Mouse (Mus musculus) MEL (cell line): ENCODE measurements around the gene Znfx1. TPM values are rescaled to one million over a fixed set of nuclear protein-coding genes. Genes with fewer than 3 reads are reported as not detected.

Source experiments
- DNase-seq: peaks from one replicate; pipeline ENCODE4 v3.0.0; 2011; ENCODE audit warnings: low read depth, low spot score
- H3K27ac ChIP-seq: 2 replicates; pipeline ENCODE4 v1.5.1; 2012; ENCODE audit warnings: low read depth, mild to moderate bottlenecking, control low read depth, low read length, moderate library complexity; ENCODE audit not compliant: control insufficient read depth
- H3K27me3 ChIP-seq, 2 experiments: fragments of 150-350 bp in 1 of 2; sonication (generic) in 1 of 2; 2 replicates each; pipeline ENCODE4 v1.6.1; 2012; ENCODE audit warnings: low read length in 2 of 2, mild to moderate bottlenecking in 2 of 2, improper control_type of control experiment in 1 of 2, moderate library complexity in 1 of 2; ENCODE audit not compliant: insufficient read depth in 2 of 2, control insufficient read depth in 1 of 2
- H3K36me3 ChIP-seq, 2 experiments: 2 replicates each; pipeline ENCODE4 v1.6.1; 2012 to 2014; ENCODE audit warnings: low read length in 2 of 2, improper control_type of control experiment in 1 of 2, inconsistent platforms in 1 of 2, mild to moderate bottlenecking in 1 of 2; ENCODE audit not compliant: insufficient read depth in 2 of 2, control insufficient read depth in 1 of 2
- H3K4me1 ChIP-seq, 2 experiments: fragments of 150-350 bp in 1 of 2; sonication (generic) in 1 of 2; 2 replicates each; pipeline ENCODE4 v1.6.1; 2012; ENCODE audit warnings: low read length in 2 of 2, improper control_type of control experiment in 1 of 2, mild to moderate bottlenecking in 1 of 2; ENCODE audit not compliant: insufficient read depth in 2 of 2, control insufficient read depth in 1 of 2
- H3K4me3 ChIP-seq, 2 experiments: fragments of 150-350 bp in 1 of 2; sonication (generic) in 1 of 2; 2 replicates each; pipeline ENCODE4 v1.5.1; 2012; ENCODE audit warnings: low read depth in 2 of 2, low read length in 2 of 2, mild to moderate bottlenecking in 2 of 2, moderate library complexity in 2 of 2, control low read depth in 1 of 2, improper control_type of control experiment in 1 of 2; ENCODE audit not compliant: control insufficient read depth in 1 of 2, insufficient read depth in 1 of 2
- H3K79me2 ChIP-seq: 2 replicates; pipeline ENCODE4 v1.6.1; 2012; ENCODE audit warnings: mild to moderate bottlenecking, low read length, moderate library complexity; ENCODE audit not compliant: control insufficient read depth, poor library complexity, insufficient read depth
- H3K9ac ChIP-seq: 2 replicates; pipeline ENCODE4 v1.6.1; 2012; ENCODE audit warnings: low read depth, mild to moderate bottlenecking, control low read depth, low read length, moderate library complexity; ENCODE audit not compliant: control insufficient read depth, poor library complexity, severe bottlenecking
- H3K9me3 ChIP-seq: fragments of 150-350 bp; sonication (generic); replicated peaks from 2 replicates; pipeline ENCODE4 v1.6.1; 2012; ENCODE audit warnings: mild to moderate bottlenecking, low read length, improper control_type of control experiment, moderate library complexity; ENCODE audit not compliant: insufficient read depth
- CHD2 ChIP-seq: IDR thresholded peaks from 2 replicates; pipeline ENCODE4 v1.6.1; 2011; ENCODE audit warnings: low read length, improper control_type of control experiment
- CTCF ChIP-seq, 3 experiments: IDR thresholded peaks in 2 of 3; conservative IDR thresholded peaks in 1 of 3; 2 replicates each; pipeline ENCODE4 v1.5.1; 2011 to 2012; ENCODE audit warnings: low read length in 3 of 3, low read depth in 2 of 3, mild to moderate bottlenecking in 2 of 3, improper control_type of control experiment in 1 of 3, inconsistent platforms in 1 of 3, mixed read lengths in 1 of 3, moderate library complexity in 1 of 3; ENCODE audit not compliant: control insufficient read depth in 1 of 3, insufficient read depth in 1 of 3, poor library complexity in 1 of 3, severe bottlenecking in 1 of 3
- E2F4 ChIP-seq: IDR thresholded peaks from 2 replicates; pipeline ENCODE4 v1.6.1; 2011; ENCODE audit warnings: low read depth, low read length, improper control_type of control experiment, borderline replicate concordance
- ELF1 ChIP-seq: IDR thresholded peaks from 2 replicates; pipeline ENCODE4 v1.6.1; 2014; ENCODE audit warnings: low read depth, mild to moderate bottlenecking, inconsistent platforms, low read length, improper control_type of control experiment, moderate library complexity
- EP300 ChIP-seq, 2 experiments: IDR thresholded peaks; 2 replicates each; pipeline ENCODE4 v1.6.1; 2011; ENCODE audit warnings: improper control_type of control experiment in 2 of 2, low read length in 2 of 2, low read depth in 1 of 2, mild to moderate bottlenecking in 1 of 2
- GABPA ChIP-seq: IDR thresholded peaks from 2 replicates; pipeline ENCODE4 v1.6.1; 2012; ENCODE audit warnings: low read depth, mild to moderate bottlenecking, inconsistent platforms, low read length, improper control_type of control experiment, moderate library complexity
- GATA1 ChIP-seq: IDR thresholded peaks from 2 replicates; pipeline ENCODE4 v1.6.1; 2011; ENCODE audit warnings: low read depth, low read length, improper control_type of control experiment
- HCFC1 ChIP-seq: IDR thresholded peaks from 2 replicates; pipeline ENCODE4 v1.6.1; 2012; ENCODE audit warnings: low read depth, mild to moderate bottlenecking, inconsistent platforms, low read length, improper control_type of control experiment, moderate library complexity
- JUND ChIP-seq: IDR thresholded peaks from 2 replicates; pipeline ENCODE4 v1.6.1; 2011; ENCODE audit warnings: low read depth, mild to moderate bottlenecking, improper control_type of control experiment, low read length
- KAT2A ChIP-seq: conservative IDR thresholded peaks from 2 replicates; pipeline ENCODE4 v1.6.1; 2012; ENCODE audit warnings: low read depth, low read length, improper control_type of control experiment, inconsistent platforms
- MAFK ChIP-seq: IDR thresholded peaks from 2 replicates; pipeline ENCODE4 v1.6.1; 2011; ENCODE audit warnings: low read depth, mild to moderate bottlenecking, low read length, improper control_type of control experiment, borderline replicate concordance
- MEF2A ChIP-seq: IDR thresholded peaks from 2 replicates; pipeline ENCODE4 v1.6.1; 2014; ENCODE audit warnings: low read depth, mild to moderate bottlenecking, inconsistent platforms, low read length, improper control_type of control experiment; ENCODE audit not compliant: poor library complexity, insufficient replicate concordance, severe bottlenecking; ENCODE audit errors: extremely low read depth
- MXI1 ChIP-seq: IDR thresholded peaks from 2 replicates; pipeline ENCODE4 v1.6.1; 2011; ENCODE audit warnings: mild to moderate bottlenecking, low read depth, low read length, improper control_type of control experiment
- NELFE ChIP-seq: IDR thresholded peaks from 2 replicates; pipeline ENCODE4 v1.6.1; 2011; ENCODE audit warnings: low read depth, low read length, improper control_type of control experiment
- POLR2A ChIP-seq, 2 experiments: IDR thresholded peaks; 2 replicates each; pipeline ENCODE4 v1.6.1; 2011 to 2012; ENCODE audit warnings: low read length in 2 of 2, mild to moderate bottlenecking in 2 of 2, control low read depth in 1 of 2, improper control_type of control experiment in 1 of 2, low read depth in 1 of 2, moderate library complexity in 1 of 2; ENCODE audit not compliant: control insufficient read depth in 1 of 2, insufficient read depth in 1 of 2, poor library complexity in 1 of 2
- POLR2AphosphoS2 ChIP-seq: IDR thresholded peaks from 2 replicates; pipeline ENCODE4 v1.6.1; 2011; ENCODE audit warnings: low read length, improper control_type of control experiment
- POLR2AphosphoS5 ChIP-seq: IDR thresholded peaks from 2 replicates; pipeline ENCODE4 v1.6.1; 2012; ENCODE audit warnings: low read depth, borderline replicate concordance, mild to moderate bottlenecking, inconsistent platforms, low read length, moderate library complexity, mixed read lengths
- TBP ChIP-seq: IDR thresholded peaks from 2 replicates; pipeline ENCODE4 v1.8.0; 2011; ENCODE audit warnings: low read depth, low read length, improper control_type of control experiment
- USF2 ChIP-seq, 2 experiments: IDR thresholded peaks; 2 replicates each; pipeline ENCODE4 v1.6.1; 2011 to 2012; ENCODE audit warnings: improper control_type of control experiment in 2 of 2, low read length in 2 of 2, borderline replicate concordance in 1 of 2, inconsistent platforms in 1 of 2, low read depth in 1 of 2, mild to moderate bottlenecking in 1 of 2; ENCODE audit not compliant: insufficient read depth in 1 of 2
- ZC3H11A ChIP-seq: IDR thresholded peaks from 2 replicates; pipeline ENCODE4 v1.6.1; 2012; ENCODE audit warnings: low read depth, mild to moderate bottlenecking, inconsistent platforms, low read length, improper control_type of control experiment
- ZKSCAN1 ChIP-seq: IDR thresholded peaks from 2 replicates; pipeline ENCODE4 v1.6.1; 2012; ENCODE audit warnings: low read depth, mild to moderate bottlenecking, inconsistent platforms, low read length, improper control_type of control experiment, moderate library complexity
- ZNF384 ChIP-seq: IDR thresholded peaks from 2 replicates; pipeline ENCODE4 v1.6.1; 2012; ENCODE audit warnings: low read depth, mild to moderate bottlenecking, inconsistent platforms, low read length, improper control_type of control experiment
- polyA plus RNA-seq, 2 experiments: library from polyadenylated mRNA; stranded (reverse) in 1 of 2; unstranded in 1 of 2; fragments of >175 nt in 1 of 2; fragments of >200 nt in 1 of 2; gene quantifications; 2 replicates each; pipeline versions ENCODE4 v1.2.1 to v1.2.4; 2012; ENCODE audit warnings: low replicate concordance in 2 of 2, low read depth in 1 of 2; ENCODE audit not compliant: insufficient read length in 2 of 2, insufficient read depth in 1 of 2, missing spikeins in 1 of 2
- total RNA-seq: library from RNA; depleted of rRNA; stranded (reverse); fragments of 300-350 nt; gene quantifications from 2 replicates; pipeline ENCODE4 v1.2.3, GENCODE M21; 2012; rRNA removed

Gene Znfx1
- total RNA-seq: 12.1 and 15.6 TPM in 2 replicates
- 10 to 100 TPM in 1 of 2 experiments, not detected in 1; 17.1 TPM for polyA plus RNA-seq

GRCm38 (mm10) chr2:167062965-167063880 is at the start of gene Znfx1:
Gene Znfx1, minus strand, starts transcription at chr2:167063015.
- Histone ChIP-seq H3K27me3 (no peaks in the 10 kb centered on the region), H3K4me1 (peaks cover 0 to 6% of the 10 kb centered on the region in 2 experiments; a peak in 2 of 4 replicates), H3K36me3 (peaks cover 15 to 16% of the 10 kb centered on the region in 2 experiments), H3K4me3 (peak within 1 kb of the TSS; percentile 79 to 91), H3K9ac (peak within 1 kb of the TSS; percentile 97), H3K79me2 (peaks cover 48% of the 10 kb centered on the region), H3K9me3 (no peaks in the 10 kb centered on the region), H3K27ac (peak within 1 kb of the TSS; percentile 93)
- TF ChIP-seq TBP: peak; percentile 99
- TF ChIP-seq POLR2A (IDR thresholded peaks at IDR 0.05; ENCODE audit: control insufficient read depth in 1 of 2, insufficient read depth in 1 of 2, low read depth in 1 of 2, low read length in 2 of 2, poor library complexity in 1 of 2): peak; percentile 97 to 99
- no peak for TF ChIP-seq GATA1
- TF ChIP-seq POLR2AphosphoS5: peak; percentile 99
- DNase-seq: peak; percentile 94

- TF ChIP-seq MEF2A (no peak), GABPA (no peak), KAT2A (no peak), NELFE (no peak), USF2 (IDR thresholded peaks at IDR 0.05; ENCODE audit: borderline replicate concordance in 1 of 2, insufficient read depth in 1 of 2, low read depth in 1 of 2, low read length in 2 of 2) (no peak), POLR2AphosphoS2 (no peak), ZKSCAN1 (no peak), CHD2 (no peak)
- Histone ChIP-seq H3K27ac (no peak overlapping the region), H3K9ac (no peak overlapping the region), H3K4me1 (no peaks in the 10 kb centered on the region), H3K9me3 (no peaks in the 10 kb centered on the region), H3K4me3 (no peak overlapping the region), H3K79me2 (no peaks in the 10 kb centered on the region), H3K36me3 (no peaks in the 10 kb centered on the region), H3K27me3 (no peaks in the 10 kb centered on the region)
- no peak for DNase-seq
Measured at GRCm38 (mm10) chr2:167112259-167112658, 49.4 kb upstream of the Znfx1 start.

GRCm38 (mm10) chr2:167109506-167109905 is 46.7 kb upstream of the Znfx1 start:
- DNase-seq: no peak
- Histone ChIP-seq H3K79me2 (no peaks in the 10 kb centered on the region), H3K27ac (no peak overlapping the region), H3K4me1 (no peaks in the 10 kb centered on the region), H3K4me3 (no peak overlapping the region), H3K9me3 (no peaks in the 10 kb centered on the region), H3K9ac (no peak overlapping the region), H3K27me3 (no peaks in the 10 kb centered on the region), H3K36me3 (no peaks in the 10 kb centered on the region)
- no peak for TF ChIP-seq ELF1
- no peak for TF ChIP-seq NELFE
- TF ChIP-seq JUND: no peak
- no peak for TF ChIP-seq ZKSCAN1
- no peak for TF ChIP-seq CTCF (IDR thresholded peaks at IDR 0.05 in 2 of 3, conservative IDR thresholded peaks at IDR 0.05 in 1 of 3; ENCODE audit: control insufficient read depth in 1 of 3, insufficient read depth in 1 of 3, low read depth in 2 of 3, low read length in 3 of 3, poor library complexity in 1 of 3, severe bottlenecking in 1 of 3)
- no peak for TF ChIP-seq ZC3H11A
- TF ChIP-seq MAFK: no peak
- no peak for TF ChIP-seq ZNF384
- no peak for TF ChIP-seq KAT2A
- TF ChIP-seq MXI1: no peak
- TF ChIP-seq GATA1: no peak
- no peak for TF ChIP-seq HCFC1
- TF ChIP-seq GABPA: no peak
- TF ChIP-seq USF2 (IDR thresholded peaks at IDR 0.05; ENCODE audit: borderline replicate concordance in 1 of 2, insufficient read depth in 1 of 2, low read depth in 1 of 2, low read length in 2 of 2): no peak
- TF ChIP-seq E2F4: no peak
- no peak for TF ChIP-seq EP300 (IDR thresholded peaks at IDR 0.05; ENCODE audit: low read depth in 1 of 2, low read length in 2 of 2)
